Mouse (Mus musculus) forebrain, embryonic 14.5 days (tissue): ENCODE measurements around the gene Atp6v1b1. TPM values are rescaled to one million over a fixed set of nuclear protein-coding genes. Genes with fewer than 3 reads are reported as not detected.

Experiments used
- ATAC-seq: fragments of 200-750 bp; cut with Nextera tagmentation; 2 replicates; pipeline ENCODE4 v1.8.0; 2017; ENCODE audit warnings: mild to moderate bottlenecking, moderate library complexity
- DNase-seq: peaks from one replicate; pipeline ENCODE4 v3.0.0-alpha.2; 2015; ENCODE audit warnings: low spot score
- H3K27ac ChIP-seq: fragments of 300-500 bp; sonication (generic); 2 replicates; pipeline ENCODE4 v1.5.1; 2014; ENCODE audit warnings: low read depth, mild to moderate bottlenecking, control low read depth, low read length, moderate library complexity
- H3K27me3 ChIP-seq: fragments of 300-500 bp; sonication (generic); replicated peaks from 2 replicates; pipeline ENCODE4 v1.6.1; 2014; ENCODE audit warnings: low read length, control low read depth, mixed read lengths; ENCODE audit not compliant: control insufficient read depth, insufficient read depth
- H3K36me3 ChIP-seq: fragments of 300-500 bp; sonication (generic); 2 replicates; pipeline ENCODE4 v1.6.1; 2014; ENCODE audit warnings: low read length, control low read depth; ENCODE audit not compliant: control insufficient read depth, insufficient read depth
- H3K4me1 ChIP-seq: fragments of 300-500 bp; sonication (generic); 2 replicates; pipeline ENCODE4 v1.6.1; 2014; ENCODE audit warnings: antibody characterized with exemption, low read length, control low read depth; ENCODE audit not compliant: control insufficient read depth, insufficient read depth
- H3K4me2 ChIP-seq: fragments of 300-500 bp; sonication (generic); 2 replicates; pipeline ENCODE4 v1.6.1; 2014; ENCODE audit warnings: mild to moderate bottlenecking, control low read depth, low read length
- H3K4me3 ChIP-seq: fragments of 300-500 bp; sonication (generic); 2 replicates; pipeline ENCODE4 v1.5.1; 2014; ENCODE audit warnings: low read depth, low read length, control low read depth
- H3K9ac ChIP-seq: fragments of 300-500 bp; sonication (generic); 2 replicates; pipeline ENCODE4 v1.6.1; 2014; ENCODE audit warnings: mild to moderate bottlenecking, low read length, control low read depth, moderate library complexity
- H3K9me3 ChIP-seq: fragments of 300-500 bp; sonication (generic); replicated peaks from 2 replicates; pipeline ENCODE4 v1.6.1; 2016; ENCODE audit warnings: low read length, control low read depth, mixed read lengths; ENCODE audit not compliant: control insufficient read depth
- WGBS: fragments of 180-500 bp; shearing (Covaris S2); extraction: QIAGEN DNeasy Blood & Tissue Kit; methylation state at CpG from one replicate; pipeline ENCODE4 v1.1.7; 2014; 5-methylcytosine and 5-hydroxymethylcytosine counted together
- polyA plus RNA-seq: library from polyadenylated mRNA; unstranded; fragments of >200 nt; fragmentation: Nextera tagmentation; extraction: Ambion mirVana; gene quantifications from 2 replicates; pipeline ENCODE4 v1.2.1, GENCODE M21; 2014

Gene Atp6v1b1
- polyA plus RNA-seq, 1 experiment from 2014 or later = not detected

DNA sequence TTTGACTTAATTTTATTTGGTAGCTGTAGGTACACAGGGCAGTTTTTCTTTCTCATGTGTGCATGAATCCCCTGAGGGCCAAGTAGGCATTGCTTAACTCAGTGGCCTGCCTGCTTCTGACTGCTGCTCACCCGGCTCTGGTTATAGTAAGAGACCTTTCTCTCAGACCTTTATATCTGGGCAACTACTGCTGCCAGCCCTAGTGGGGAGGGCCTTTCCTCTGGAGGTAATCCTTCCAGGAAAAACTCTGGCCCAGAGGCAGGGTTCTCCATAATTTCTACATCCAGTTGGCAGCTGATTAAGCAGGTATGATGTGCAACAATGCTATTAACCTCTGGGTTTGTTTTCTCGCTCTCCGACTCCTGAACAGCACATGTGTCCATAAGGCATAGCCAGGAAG lies 60.1 kb downstream of the Atp6v1b1 start:
- Histone ChIP-seq H3K9ac (no peak overlapping the region), H3K27ac (no peak overlapping the region), H3K4me1 (no peaks in the 10 kb centered on the region), H3K9me3 (no peaks in the 10 kb centered on the region), H3K36me3 (peaks cover 65% of the 10 kb centered on the region), H3K4me3 (no peak overlapping the region), H3K4me2 (no peak overlapping the region), H3K27me3 (no peaks in the 10 kb centered on the region)
- ATAC-seq = no peak
- no peak for DNase-seq
- 96% methylated on average over 3 of the region's 3 CpGs for WGBS

Other genes starting within 250 kb of the Atp6v1b1 start
- 63.9 and 71.1 TPM in 2 replicates for gene Dguok, start 236.0 kb upstream of the Atp6v1b1 start, polyA plus RNA-seq
- 1.2 and 1.9 TPM in 2 replicates for gene Actg2, start 206.7 kb upstream of the Atp6v1b1 start, polyA plus RNA-seq
- 56.5 and 62.7 TPM in 2 replicates for gene Stambp, start 170.3 kb upstream of the Atp6v1b1 start, polyA plus RNA-seq
- gene Clec4f, start 86.8 kb upstream of the Atp6v1b1 start, polyA plus RNA-seq = not detected in 2 replicates
- gene Cd207, start 65.1 kb upstream of the Atp6v1b1 start, polyA plus RNA-seq = not detected in 2 replicates
- not detected in 2 replicates for gene Vax2, start 31.7 kb upstream of the Atp6v1b1 start, polyA plus RNA-seq
- not detected in 2 replicates for gene Ankrd53, start 19.7 kb downstream of the Atp6v1b1 start, polyA plus RNA-seq
- 63.5 and 76.4 TPM in 2 replicates for gene Tex261, start 32.8 kb downstream of the Atp6v1b1 start, polyA plus RNA-seq
- gene Nagk, start 52.0 kb downstream of the Atp6v1b1 start, polyA plus RNA-seq = 78.5 and 85.9 TPM in 2 replicates
- 30.1 and 32.0 TPM in 2 replicates for gene Paip2b, start 88.8 kb downstream of the Atp6v1b1 start, polyA plus RNA-seq
- gene Zfp638, start 124.1 kb downstream of the Atp6v1b1 start, polyA plus RNA-seq = 91.4 and 114 TPM in 2 replicates